Mouse (Mus musculus) thymus, adult 2 months (tissue): ENCODE data around the gene Clstn1. TPM values are rescaled to one million over a fixed set of nuclear protein-coding genes. Genes with fewer than 3 reads are reported as not detected.

Source experiments
- DNase-seq: peaks from one replicate; pipeline ENCODE4 v3.0.0; 2021
- H3K27ac ChIP-seq: fragments of 200-500 bp; 2 replicates; pipeline ENCODE4 v1.5.1; 2012; ENCODE audit warnings: low read length, control low read depth; ENCODE audit not compliant: control insufficient read depth, insufficient read depth
- H3K27me3 ChIP-seq: fragments of 200-500 bp; 2 replicates; pipeline ENCODE4 v1.6.1; 2012; ENCODE audit warnings: mild to moderate bottlenecking, low read length, moderate library complexity, mixed read lengths; ENCODE audit not compliant: control insufficient read depth, insufficient read depth
- H3K36me3 ChIP-seq: fragments of 200-500 bp; 2 replicates; pipeline ENCODE4 v1.6.1; 2012; ENCODE audit warnings: mild to moderate bottlenecking, low read length, moderate library complexity; ENCODE audit not compliant: control insufficient read depth, insufficient read depth
- H3K4me1 ChIP-seq: fragments of 200-500 bp; replicated peaks from 2 replicates; pipeline ENCODE4 v1.6.1; 2012; ENCODE audit warnings: low read length; ENCODE audit not compliant: control insufficient read depth, insufficient read depth
- H3K4me3 ChIP-seq: fragments of 200-500 bp; 2 replicates; pipeline ENCODE4 v1.5.1; 2012; ENCODE audit warnings: mild to moderate bottlenecking, low read length, control low read depth, moderate library complexity; ENCODE audit not compliant: control insufficient read depth, insufficient read depth
- CTCF ChIP-seq: fragments of 200-500 bp; IDR thresholded peaks from 2 replicates; pipeline ENCODE4 v1.5.1; 2012; ENCODE audit warnings: mild to moderate bottlenecking, control low read depth, low read length, moderate library complexity, borderline replicate concordance; ENCODE audit not compliant: control insufficient read depth, poor library complexity, insufficient read depth; ENCODE audit errors: extremely low read depth
- POLR2A ChIP-seq: fragments of 200-500 bp; IDR thresholded peaks from 2 replicates; pipeline ENCODE4 v1.6.1; 2012; ENCODE audit warnings: mild to moderate bottlenecking, low read length, control low read depth, moderate library complexity; ENCODE audit not compliant: control insufficient read depth, poor library complexity, insufficient read depth; ENCODE audit errors: extremely low read depth
- WGBS: fragments of 180-500 bp; shearing (Covaris S2); methylation state at CpG from one replicate; pipeline ENCODE4 v1.1.7; 2018; 5-methylcytosine and 5-hydroxymethylcytosine counted together
- polyA plus RNA-seq: library from polyadenylated mRNA; depleted of rRNA; stranded (reverse); fragments of >200 nt; gene quantifications from 2 replicates; pipeline ENCODE4 v1.2.3, GENCODE M21; 2012; rRNA removed

Clstn1 gene
- polyA plus RNA-seq, 1 experiment: 24.5 TPM

DNA sequence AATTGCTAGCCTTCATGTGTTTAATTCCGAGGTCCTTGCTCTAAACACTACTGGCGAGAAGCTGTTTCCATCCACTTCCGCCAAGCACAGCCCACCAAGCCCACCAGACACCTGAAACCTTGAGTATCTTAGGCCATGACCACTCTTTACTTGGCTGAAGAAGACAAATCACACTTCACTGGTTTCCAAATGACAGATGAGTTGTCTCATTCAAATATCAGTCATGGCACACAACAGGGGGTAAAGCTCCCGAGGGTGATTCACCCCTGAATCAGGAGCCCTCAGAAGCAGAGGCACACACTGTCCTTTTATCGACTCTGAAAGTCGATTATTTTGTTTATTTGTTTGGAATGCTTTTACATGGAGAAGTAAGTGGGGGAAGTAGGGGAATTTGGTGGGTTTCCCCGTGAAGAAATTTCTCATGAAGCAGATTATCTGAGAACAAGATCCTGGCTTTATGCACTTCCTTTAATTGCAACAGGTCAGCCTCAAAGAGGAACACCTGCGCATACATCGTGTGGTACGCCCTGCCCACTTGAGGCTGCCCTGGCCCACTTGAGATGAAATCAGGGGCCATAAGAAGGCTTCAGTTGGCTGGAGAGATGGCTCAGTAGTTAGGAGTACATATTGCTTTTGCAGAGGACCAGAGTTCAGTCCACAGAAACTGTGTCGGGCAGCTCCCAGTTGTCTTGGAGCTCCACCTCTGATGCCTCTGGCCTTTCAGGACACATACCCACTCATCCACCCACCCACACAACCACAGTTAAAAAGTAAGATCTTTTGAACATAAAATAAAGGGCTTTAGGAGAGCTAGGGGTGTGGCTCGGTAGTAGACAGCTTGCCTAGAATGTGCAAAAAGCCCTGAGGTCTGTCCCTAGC lies 103.8 kb downstream of the Clstn1 start:
- no peak for DNase-seq
- Histone ChIP-seq H3K4me3 (no peak overlapping the region), H3K36me3 (peaks cover 4% of the 10 kb centered on the region; the same call in 1 of the 2 replicates), H3K4me1 (peaks cover 16% of the 10 kb centered on the region), H3K27me3 (no peaks in the 10 kb centered on the region), H3K27ac (no peak overlapping the region)
- 67% methylated on average over 12 of the region's 12 CpGs for WGBS
- TF ChIP-seq CTCF: no peak
- no peak for TF ChIP-seq POLR2A

DNA sequence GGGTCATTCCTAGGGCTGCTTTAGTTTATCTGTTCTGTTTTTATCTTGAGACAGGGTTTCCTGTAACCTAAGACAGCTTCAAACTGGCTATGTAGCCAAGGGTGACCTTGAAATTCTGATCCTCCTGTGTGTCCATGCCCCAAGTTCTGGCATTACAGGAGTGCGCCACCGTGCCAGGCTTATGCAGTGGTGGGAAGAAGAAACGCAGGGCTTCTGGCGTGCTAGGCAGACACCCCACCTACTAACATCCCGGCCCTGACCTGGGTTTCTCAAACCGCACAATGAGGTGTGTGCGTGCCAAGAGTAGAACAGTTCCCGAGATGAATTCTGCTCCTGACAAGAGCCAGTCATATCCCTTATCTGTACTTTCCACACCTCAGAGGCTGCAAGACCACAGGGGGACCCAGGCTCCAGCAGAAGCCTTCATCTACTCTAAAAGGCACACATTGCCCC lies 104.6 kb downstream of the Clstn1 start:
- Histone ChIP-seq H3K4me1 (peaks cover 20% of the 10 kb centered on the region), H3K27ac (no peak overlapping the region), H3K4me3 (no peak overlapping the region), H3K36me3 (peaks cover 4% of the 10 kb centered on the region; the same call in 1 of the 2 replicates), H3K27me3 (no peaks in the 10 kb centered on the region)
- WGBS: 85% methylated on average over 8 of the region's 8 CpGs
- DNase-seq: no peak
- TF ChIP-seq POLR2A: no peak
- TF ChIP-seq CTCF: no peak

DNA sequence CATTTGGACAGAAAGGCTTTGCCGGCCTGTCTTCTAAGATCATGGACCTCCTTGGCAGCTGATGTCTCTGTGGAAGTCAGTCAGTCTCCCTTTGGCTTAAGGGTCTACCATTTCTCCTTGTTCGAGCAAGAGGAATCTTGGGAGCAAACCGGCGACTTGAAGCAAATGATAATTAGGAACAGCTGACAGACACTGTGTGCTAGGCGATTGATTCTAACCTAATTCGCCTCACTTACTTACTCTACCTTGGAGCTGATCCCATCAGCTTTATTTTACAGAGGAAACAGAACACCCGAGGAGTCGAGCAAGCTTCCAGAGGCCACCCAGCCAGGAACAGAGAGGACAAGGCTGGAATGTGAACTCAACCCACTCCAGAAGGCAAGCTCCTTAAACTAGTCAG lies 105.1 kb downstream of the Clstn1 start:
- 94% methylated on average over 8 of the region's 8 CpGs for WGBS
- TF ChIP-seq CTCF (no peak), POLR2A (no peak)
- H3K4me1 ChIP-seq: peaks cover 25% of the 10 kb centered on the region
- H3K27ac ChIP-seq: no peak overlapping the region
- no peak for DNase-seq
- H3K4me3 ChIP-seq: no peak overlapping the region
- no peaks in the 10 kb centered on the region for H3K27me3 ChIP-seq
- peaks cover 4% of the 10 kb centered on the region; the same call in 1 of the 2 replicates for H3K36me3 ChIP-seq

DNA sequence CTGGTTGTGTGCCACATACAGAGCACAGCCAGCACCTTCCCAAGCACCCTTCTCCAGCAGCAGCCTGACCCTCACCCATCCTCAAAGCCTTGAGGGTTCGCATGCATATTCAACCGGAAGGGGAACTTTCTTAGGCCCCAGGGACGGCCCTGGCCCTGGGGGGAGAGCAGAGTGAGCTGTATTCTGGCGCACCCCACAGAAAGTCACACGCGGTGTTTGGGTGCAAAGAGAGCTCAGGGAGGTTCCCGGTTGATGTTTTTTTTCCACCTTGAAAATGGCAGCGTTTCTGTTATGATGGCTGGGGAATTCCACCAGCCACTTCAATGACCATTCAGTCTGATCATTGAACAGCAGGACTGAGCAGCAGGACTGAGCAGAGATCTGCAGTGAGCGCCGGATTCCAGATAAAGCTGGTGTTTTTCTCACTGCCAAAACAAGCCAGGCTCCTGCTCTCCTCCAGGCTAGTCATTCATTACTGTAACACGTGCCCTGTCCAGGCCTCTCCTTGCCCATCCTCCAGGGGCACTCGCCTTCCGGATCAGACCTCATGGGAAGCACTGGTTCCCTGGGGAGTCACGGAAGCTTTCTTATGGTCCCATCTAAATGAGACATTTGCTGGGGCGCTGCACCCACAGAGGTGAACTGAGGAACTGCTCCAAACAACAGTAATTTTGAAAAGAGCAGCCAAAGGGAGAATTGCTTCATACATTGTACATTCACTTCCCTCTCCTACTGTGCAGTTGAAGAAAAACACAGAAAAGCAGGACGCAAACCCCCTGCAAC lies 110.1 kb downstream of the Clstn1 start:
- Histone ChIP-seq H3K36me3 (no peaks in the 10 kb centered on the region), H3K4me3 (peak overlapping the region; percentile 40), H3K27ac (peak overlapping the region; percentile 71), H3K27me3 (no peaks in the 10 kb centered on the region), H3K4me1 (peaks cover 37% of the 10 kb centered on the region)
- 9% methylated on average over 16 of the region's 16 CpGs for WGBS
- DNase-seq: peak; percentile 32
- no peak for TF ChIP-seq POLR2A
- TF ChIP-seq CTCF: no peak

DNA sequence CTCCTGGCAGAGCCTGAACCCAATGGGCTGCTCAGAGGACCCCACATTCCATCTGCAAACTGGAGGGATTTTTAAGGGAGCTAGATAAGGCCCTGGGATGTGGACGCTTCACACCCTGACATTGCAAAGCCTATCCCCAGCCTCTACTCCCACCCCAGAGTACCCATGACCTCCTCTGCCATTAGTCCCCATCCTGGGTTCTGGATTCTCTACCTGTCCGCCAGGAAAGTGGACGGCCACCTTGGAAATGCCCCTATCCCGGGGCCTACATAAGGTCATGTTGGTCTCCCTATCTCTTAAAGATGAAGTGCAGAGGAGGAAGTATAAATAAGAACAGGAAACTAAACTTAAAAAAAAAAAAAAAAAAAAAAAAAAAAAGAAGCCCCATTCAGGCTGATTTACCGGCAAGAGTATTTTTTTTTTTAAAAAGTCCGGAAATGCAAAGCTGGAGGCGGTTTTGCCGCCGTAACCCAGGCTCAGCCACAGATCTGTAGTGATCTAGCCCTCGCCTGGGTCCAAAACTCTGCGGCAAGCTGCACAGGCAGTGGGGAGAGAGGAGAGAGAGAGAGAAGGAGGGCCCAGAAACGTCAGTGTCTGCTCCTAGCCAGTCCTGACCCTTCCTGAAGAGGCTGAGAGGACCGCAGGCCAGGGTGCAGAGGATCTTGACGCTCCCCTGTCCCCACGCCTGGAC lies 111.4 kb downstream of the Clstn1 start:
- peak; percentile 68 for DNase-seq
- no peaks in the 10 kb centered on the region for H3K27me3 ChIP-seq
- peak overlapping the region; percentile 90 for H3K4me3 ChIP-seq
- no peaks in the 10 kb centered on the region for H3K36me3 ChIP-seq
- TF ChIP-seq POLR2A (no peak; the same call in 1 of the 2 replicates), CTCF (no peak)
- 2% methylated on average over 14 of the region's 15 CpGs for WGBS
- peak overlapping the region; percentile 88 for H3K27ac ChIP-seq
- H3K4me1 ChIP-seq: peaks cover 47% of the 10 kb centered on the region

DNA sequence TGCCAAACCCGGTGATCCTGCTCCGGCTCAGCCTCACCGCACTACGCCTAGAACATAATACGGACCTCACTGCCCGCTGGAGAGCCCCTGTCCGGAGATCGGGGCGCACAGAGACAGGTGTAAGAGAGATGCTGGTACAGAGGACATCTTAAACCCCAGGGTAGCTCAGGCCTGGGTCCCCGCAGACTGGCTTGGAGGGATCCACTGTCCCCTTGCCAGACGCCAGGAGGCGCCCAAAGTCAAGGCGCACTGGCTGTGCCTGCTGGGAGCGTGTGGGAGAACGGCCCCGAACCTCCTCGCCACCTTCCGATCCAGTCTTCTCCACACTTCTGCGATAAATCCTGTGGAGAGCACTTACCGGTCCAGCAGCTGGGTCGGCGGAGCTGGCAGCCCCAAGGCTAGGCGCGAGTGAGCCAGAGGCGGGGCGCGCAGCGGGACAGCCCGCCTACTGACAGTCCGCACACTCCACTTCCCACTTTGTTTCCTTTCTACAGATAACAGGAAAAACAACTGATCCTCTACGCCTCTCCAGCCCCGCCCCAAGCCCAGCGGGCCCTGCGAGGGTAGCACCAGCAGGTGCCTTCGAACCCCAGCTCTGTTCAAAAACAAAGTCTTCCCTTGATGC lies 112.0 kb downstream of the Clstn1 start:
- under 1% methylated on average over 35 of the region's 35 CpGs for WGBS
- Histone ChIP-seq H3K4me3 (peak overlapping the region; percentile 90), H3K4me1 (peaks cover 52% of the 10 kb centered on the region), H3K36me3 (no peaks in the 10 kb centered on the region), H3K27ac (peak overlapping the region; percentile 88), H3K27me3 (no peaks in the 10 kb centered on the region)
- TF ChIP-seq CTCF (0 out of 2 replicates have a peak, but pooled peaks have one; percentile 56), POLR2A (peak; percentile 47)
- DNase-seq: peak; percentile 76

Other genes starting within 250 kb of the Clstn1 start
- 110 and 148 TPM in 2 replicates for gene Ube4b, start 159.7 kb upstream of the Clstn1 start, polyA plus RNA-seq
- 0.59 and 1.2 TPM in 2 replicates for gene Rbp7, start 131.5 kb upstream of the Clstn1 start, polyA plus RNA-seq
- gene Tmem274, start 109.1 kb upstream of the Clstn1 start, polyA plus RNA-seq: not detected in 2 replicates
- 21.6 and 22.9 TPM in 2 replicates for gene Nmnat1, start 101.3 kb upstream of the Clstn1 start, polyA plus RNA-seq
- gene Lzic, start 101.2 kb upstream of the Clstn1 start, polyA plus RNA-seq: 29.0 and 30.3 TPM in 2 replicates
- 13.2 and 17.9 TPM in 2 replicates for gene Ctnnbip1, start 68.2 kb upstream of the Clstn1 start, polyA plus RNA-seq
- gene Pik3cd, start 116.1 kb downstream of the Clstn1 start, polyA plus RNA-seq: 106 and 120 TPM in 2 replicates
- gene Tmem201, start 151.6 kb downstream of the Clstn1 start, polyA plus RNA-seq: 71.7 and 79.0 TPM in 2 replicates
- gene Slc25a33, start 187.8 kb downstream of the Clstn1 start, polyA plus RNA-seq: 7.2 and 7.3 TPM in 2 replicates